Mouse (Mus musculus) C2C12 (cell line): ENCODE measurements around the gene Prcp. TPM values are rescaled to one million over a fixed set of nuclear protein-coding genes. Genes with fewer than 3 reads are reported as not detected.

Experiments used
- H3K27me3 ChIP-seq: one replicate; pipeline ENCODE4 v1.6.1; 2011; ENCODE audit not compliant: control insufficient read depth, insufficient read depth, insufficient read length
- H3K36me3 ChIP-seq: one replicate; pipeline ENCODE4 v1.6.1; 2011; ENCODE audit not compliant: control insufficient read depth, insufficient read depth
- H3K4me3 ChIP-seq: one replicate; pipeline ENCODE4 v1.5.1; 2011; ENCODE audit warnings: mild to moderate bottlenecking, control low read depth; ENCODE audit not compliant: poor library complexity, insufficient read depth, severe bottlenecking
- H3K79me2 ChIP-seq: one replicate; pipeline ENCODE4 v1.6.1; 2011; ENCODE audit not compliant: control insufficient read depth, insufficient read depth
- H3K79me3 ChIP-seq: one replicate; pipeline ENCODE4 v1.6.1; 2011; ENCODE audit warnings: low read depth, control low read depth
- H3ac ChIP-seq: one replicate; pipeline ENCODE3; 2011; ENCODE audit warnings: low read depth; ENCODE audit not compliant: control insufficient read depth, insufficient read length
- CEBPB ChIP-seq: IDR thresholded peaks from one replicate; pipeline ENCODE4 v1.6.1; 2011; ENCODE audit warnings: low read depth, mild to moderate bottlenecking, control low read depth, moderate library complexity
- CTCF ChIP-seq: IDR thresholded peaks from one replicate; pipeline ENCODE4 v1.5.1; 2011; ENCODE audit not compliant: control insufficient read depth, insufficient read depth, insufficient read length
- FOSL1 ChIP-seq: IDR thresholded peaks from one replicate; pipeline ENCODE4 v1.8.0; 2011; ENCODE audit warnings: mild to moderate bottlenecking, low read length; ENCODE audit not compliant: poor library complexity, insufficient read depth, severe bottlenecking
- MAX ChIP-seq: IDR thresholded peaks from one replicate; pipeline ENCODE4 v1.6.1; 2011; ENCODE audit warnings: mild to moderate bottlenecking, control low read depth
- MYOD1 ChIP-seq: IDR thresholded peaks from one replicate; pipeline ENCODE4 v1.6.1; 2011; ENCODE audit warnings: low read depth; ENCODE audit not compliant: control insufficient read depth, insufficient read length
- MYOG ChIP-seq: IDR thresholded peaks from one replicate; pipeline ENCODE4 v1.6.1; 2011; ENCODE audit not compliant: control insufficient read depth, insufficient read length; ENCODE audit errors: extremely low read depth
- USF1 ChIP-seq: IDR thresholded peaks from one replicate; pipeline ENCODE4 v1.6.1; 2011; ENCODE audit warnings: low read depth, mild to moderate bottlenecking, control low read depth, moderate library complexity
- polyA plus RNA-seq: library from polyadenylated mRNA; unstranded; fragments of >200 nt; fragmentation: generic; extraction: Trizol; gene quantifications from one replicate; pipeline ENCODE4 v1.2.1, GENCODE M21; 2012; ENCODE audit warnings: missing spikeins

The Prcp gene
- polyA plus RNA-seq, 1 experiment, result 17.7 TPM

DNA sequence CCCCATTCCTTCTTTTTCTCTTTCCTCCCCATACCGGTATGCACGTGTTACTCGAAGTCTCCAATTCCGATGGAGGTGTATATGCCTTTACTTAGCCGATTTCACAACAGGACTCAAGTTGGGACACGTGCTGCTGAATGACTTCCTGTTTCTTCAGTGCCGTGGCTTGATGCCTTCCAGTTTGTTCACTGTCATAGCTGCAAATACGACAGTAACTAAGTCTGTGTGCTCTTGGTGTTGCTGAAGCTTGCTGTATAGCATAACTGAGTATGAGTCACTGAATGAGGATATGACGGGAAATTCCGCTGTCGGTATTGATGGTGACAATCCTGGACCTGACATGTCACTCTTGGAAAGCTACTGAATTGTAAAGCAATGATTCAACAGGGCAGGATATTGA, 37.0 kb upstream of the Prcp start:
- TF ChIP-seq CTCF, result no peak
- TF ChIP-seq USF1, result no peak
- TF ChIP-seq CEBPB, result peak; percentile 39
- no peak for TF ChIP-seq MYOD1
- H3K79me2 ChIP-seq, result no peaks in the 10 kb centered on the region
- H3K27me3 ChIP-seq, result no peaks in the 10 kb centered on the region
- H3ac ChIP-seq, result no peak overlapping the region
- no peaks in the 10 kb centered on the region for H3K36me3 ChIP-seq
- H3K79me3 ChIP-seq, result no peaks in the 10 kb centered on the region
- no peak overlapping the region for H3K4me3 ChIP-seq

DNA sequence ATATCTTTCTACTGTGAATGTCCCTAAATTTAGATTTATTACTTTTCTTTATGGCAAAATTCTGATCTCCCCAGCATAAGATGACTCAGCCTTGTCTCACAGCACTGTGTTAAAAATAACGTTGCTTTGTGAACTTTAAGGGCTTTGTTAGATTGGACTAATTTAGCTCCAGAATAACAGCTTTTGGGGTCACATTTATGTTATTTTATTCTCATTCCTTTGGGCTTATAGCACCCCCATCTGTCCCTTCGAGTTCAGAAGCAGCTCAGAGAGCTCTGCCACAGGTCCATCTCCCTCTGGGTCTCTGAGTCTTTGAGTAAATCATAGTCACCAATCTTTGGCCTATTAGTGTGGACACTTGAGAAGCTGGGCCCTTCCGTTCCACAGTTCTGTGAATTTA, 36.4 kb upstream of the Prcp start:
- H3K79me3 ChIP-seq, result no peaks in the 10 kb centered on the region
- no peaks in the 10 kb centered on the region for H3K27me3 ChIP-seq
- no peak overlapping the region for H3ac ChIP-seq
- no peak for TF ChIP-seq CTCF
- no peak for TF ChIP-seq CEBPB
- no peak for TF ChIP-seq MAX
- no peak for TF ChIP-seq MYOG
- TF ChIP-seq MYOD1, result no peak
- no peak for TF ChIP-seq FOSL1
- no peaks in the 10 kb centered on the region for H3K79me2 ChIP-seq
- no peaks in the 10 kb centered on the region for H3K36me3 ChIP-seq
- H3K4me3 ChIP-seq, result no peak overlapping the region

DNA sequence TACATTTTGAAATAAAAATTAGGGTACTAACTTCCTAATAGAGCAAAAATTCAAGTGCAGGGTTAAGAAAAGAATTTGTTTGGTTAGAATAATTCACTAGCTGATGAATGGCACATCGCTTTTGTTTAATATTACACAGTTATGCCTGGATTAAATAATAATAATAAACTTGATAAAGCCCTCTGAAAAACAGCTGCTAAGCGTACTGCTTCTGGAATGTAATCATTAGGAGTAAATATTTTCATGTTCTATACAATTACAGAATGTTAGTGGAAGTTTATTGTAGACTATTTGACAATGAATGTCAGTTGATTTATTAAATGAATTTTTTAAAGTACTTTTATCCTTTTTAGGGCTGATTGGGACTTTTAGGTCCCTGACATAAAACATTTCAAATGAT, 32.0 kb upstream of the Prcp start:
- Histone ChIP-seq H3K4me3 (no peak overlapping the region), H3K79me3 (no peaks in the 10 kb centered on the region), H3K27me3 (no peaks in the 10 kb centered on the region), H3ac (no peak overlapping the region), H3K36me3 (no peaks in the 10 kb centered on the region), H3K79me2 (no peaks in the 10 kb centered on the region)
- TF ChIP-seq CEBPB (no peak), MYOD1 (no peak), MAX (no peak), FOSL1 (no peak), USF1 (no peak), MYOG (no peak), CTCF (no peak)

DNA sequence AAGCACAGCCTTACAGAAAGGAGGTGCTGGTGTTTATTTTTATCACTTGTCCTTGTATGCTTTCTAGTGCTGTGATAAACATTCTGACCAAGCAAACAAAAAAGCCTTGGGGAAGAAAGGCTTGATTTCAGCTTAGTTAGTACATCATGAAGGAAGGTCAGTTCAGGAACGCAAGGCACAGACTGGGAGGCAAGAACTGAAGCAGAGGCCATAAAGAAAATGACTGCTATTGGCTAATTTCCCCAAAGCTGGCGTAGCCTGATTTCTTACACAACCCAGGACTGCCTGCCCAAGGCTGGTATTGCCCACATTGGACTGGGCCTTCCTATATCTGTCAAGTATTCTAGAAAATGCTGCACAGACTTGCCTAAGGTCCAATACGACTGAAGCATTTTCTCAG, 26.0 kb upstream of the Prcp start:
- no peaks in the 10 kb centered on the region for H3K79me3 ChIP-seq
- TF ChIP-seq MYOG (no peak), USF1 (no peak), FOSL1 (no peak), CEBPB (no peak), MAX (no peak), CTCF (no peak), MYOD1 (no peak)
- H3K27me3 ChIP-seq, result no peaks in the 10 kb centered on the region
- H3K36me3 ChIP-seq, result no peaks in the 10 kb centered on the region
- H3K4me3 ChIP-seq, result no peak overlapping the region
- no peaks in the 10 kb centered on the region for H3K79me2 ChIP-seq
- no peak overlapping the region for H3ac ChIP-seq

DNA sequence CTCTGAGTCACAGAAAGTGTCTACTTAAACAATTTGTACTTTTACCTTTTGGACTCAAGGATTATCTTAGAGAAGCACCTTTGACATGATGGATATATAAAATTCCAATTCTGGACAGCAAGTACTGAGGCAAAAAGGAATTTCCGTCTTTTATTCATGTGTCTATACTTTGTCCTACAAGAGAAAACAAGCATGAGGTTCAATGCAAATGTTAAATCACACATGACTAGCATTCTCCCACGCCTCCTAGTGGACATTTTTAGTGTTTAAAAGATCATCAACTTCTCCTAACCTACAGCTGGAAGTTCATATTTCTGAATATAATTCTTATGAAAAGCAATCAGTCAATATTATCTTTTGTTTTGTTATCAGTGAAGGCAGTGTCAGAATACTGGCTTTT, 7.7 kb upstream of the Prcp start:
- H3K4me3 ChIP-seq, result no peak overlapping the region
- peaks cover 33% of the 10 kb centered on the region for H3K36me3 ChIP-seq
- no peak for TF ChIP-seq USF1
- no peak for TF ChIP-seq FOSL1
- TF ChIP-seq MAX, result no peak
- no peak for TF ChIP-seq CEBPB
- TF ChIP-seq MYOD1, result no peak
- TF ChIP-seq CTCF, result no peak
- no peak for TF ChIP-seq MYOG

DNA sequence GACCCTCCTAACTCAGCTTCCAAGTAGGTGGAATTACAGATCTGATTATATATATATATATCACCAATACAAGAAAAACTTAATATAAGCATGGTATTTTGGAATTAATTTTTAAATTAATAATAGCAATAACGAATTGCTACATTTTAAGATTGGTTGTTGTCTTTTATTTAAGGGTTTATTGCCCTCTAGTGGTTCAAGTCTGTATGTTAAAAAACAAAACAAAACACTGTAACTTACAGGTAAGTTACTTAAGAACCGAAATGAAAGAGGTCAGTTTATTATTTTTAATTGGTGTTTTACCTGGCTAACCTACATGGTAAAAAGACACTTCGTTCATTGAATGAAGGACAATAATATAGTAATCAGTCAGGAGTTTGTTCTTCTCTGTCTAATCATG, 4.1 kb upstream of the Prcp start:
- Histone ChIP-seq H3K27me3 (no peaks in the 10 kb centered on the region), H3ac (no peak overlapping the region), H3K79me3 (peaks cover 1% of the 10 kb centered on the region), H3K36me3 (peaks cover 24% of the 10 kb centered on the region), H3K79me2 (peaks cover 31% of the 10 kb centered on the region), H3K4me3 (no peak overlapping the region)
- TF ChIP-seq FOSL1 (no peak), MYOG (no peak), CTCF (no peak), MAX (no peak), USF1 (no peak), CEBPB (no peak), MYOD1 (no peak)

More for the DNA sequence above, 7.7 kb upstream of the Prcp start:
- no peak overlapping the region for H3ac ChIP-seq
- H3K27me3 ChIP-seq, result no peaks in the 10 kb centered on the region
- H3K79me2 ChIP-seq, result peaks cover 6% of the 10 kb centered on the region
- no peaks in the 10 kb centered on the region for H3K79me3 ChIP-seq
